Mouse (Mus musculus) liver, embryonic 14.5 days (tissue): ENCODE data around the gene Taf10. TPM values are rescaled to one million over a fixed set of nuclear protein-coding genes. Genes with fewer than 3 reads are reported as not detected.

Source experiments
- ATAC-seq: fragments of 200-750 bp; cut with Nextera tagmentation; 2 replicates; pipeline ENCODE4 v1.8.0; 2017; ENCODE audit warnings: moderate number of reproducible peaks, mild to moderate bottlenecking, moderate library complexity; ENCODE audit not compliant: insufficient read depth
- DNase-seq, 3 experiments: peaks; one replicate each; pipeline ENCODE4 v3.0.0-alpha.2; 2012 to 2013; ENCODE audit warnings: low read depth in 3 of 3, low spot score in 3 of 3
- H3K27ac ChIP-seq: fragments of 300-500 bp; sonication (generic); 2 replicates; pipeline ENCODE4 v1.5.1; 2014; ENCODE audit warnings: moderate library complexity, mild to moderate bottlenecking, control low read depth, inconsistent platforms
- H3K27me3 ChIP-seq: fragments of 300-500 bp; sonication (generic); 2 replicates; pipeline ENCODE4 v1.6.1; 2014; ENCODE audit warnings: mild to moderate bottlenecking, low read length, moderate library complexity; ENCODE audit not compliant: control insufficient read depth, insufficient read depth
- H3K36me3 ChIP-seq: fragments of 300-500 bp; sonication (generic); replicated peaks from 2 replicates; pipeline ENCODE4 v1.6.1; 2014; ENCODE audit warnings: low read depth; ENCODE audit not compliant: control insufficient read depth, insufficient read depth
- H3K4me1 ChIP-seq, 2 experiments: fragments of 200-500 bp in 1 of 2; fragments of 300-500 bp in 1 of 2; sonication (generic) in 1 of 2; replicated peaks; 2 replicates each; pipeline ENCODE4 v1.6.1; 2012 to 2014; ENCODE audit warnings: antibody characterized with exemption in 1 of 2, inconsistent platforms in 1 of 2, low read length in 1 of 2; ENCODE audit not compliant: control insufficient read depth in 2 of 2, insufficient read depth in 2 of 2
- H3K4me2 ChIP-seq: fragments of 300-500 bp; sonication (generic); 2 replicates; pipeline ENCODE4 v1.6.1; 2014; ENCODE audit warnings: low read depth, mild to moderate bottlenecking, control low read depth, moderate library complexity
- H3K4me3 ChIP-seq, 2 experiments: fragments of 200-500 bp in 1 of 2; fragments of 300-500 bp in 1 of 2; sonication (generic) in 1 of 2; 2 replicates each; pipeline ENCODE4 v1.5.1; 2012 to 2014; ENCODE audit warnings: low read depth in 2 of 2, low read length in 2 of 2, mild to moderate bottlenecking in 2 of 2, control low read depth in 1 of 2, inconsistent platforms in 1 of 2, moderate library complexity in 1 of 2; ENCODE audit not compliant: insufficient read depth in 1 of 2
- H3K9ac ChIP-seq: fragments of 300-500 bp; sonication (generic); replicated peaks from 2 replicates; pipeline ENCODE4 v1.6.1; 2014; ENCODE audit warnings: mild to moderate bottlenecking, control low read depth, moderate library complexity
- H3K9me3 ChIP-seq: fragments of 300-500 bp; sonication (generic); 2 replicates; pipeline ENCODE4 v1.6.1; 2016; ENCODE audit warnings: low read length, mixed read lengths; ENCODE audit not compliant: control insufficient read depth
- CTCF ChIP-seq: IDR thresholded peaks from 2 replicates; pipeline ENCODE4 v1.5.1; 2016; ENCODE audit warnings: antibody characterized with exemption, low read depth, control low read depth
- EP300 ChIP-seq: IDR thresholded peaks from 2 replicates; pipeline ENCODE4 v1.6.1; 2016; ENCODE audit warnings: antibody characterized with exemption, low read depth
- WGBS: fragments of 180-500 bp; shearing (Covaris S2); extraction: QIAGEN DNeasy Blood & Tissue Kit; methylation state at CpG from one replicate; pipeline ENCODE4 v1.1.7; 2014; ENCODE audit not compliant: insufficient replicate concordance; 5-methylcytosine and 5-hydroxymethylcytosine counted together
- polyA plus RNA-seq, 2 experiments: library from polyadenylated mRNA; depleted of rRNA in 1 of 2; stranded (reverse) in 1 of 2; unstranded in 1 of 2; fragments of >200 nt; fragmentation: Nextera tagmentation in 1 of 2; extraction: Ambion mirVana in 1 of 2; gene quantifications; 2 replicates each; pipeline versions ENCODE4 v1.2.1 to v1.2.3; 2012 to 2014

The Taf10 gene
- polyA plus RNA-seq, 2 experiments = 163 to 197 TPM

- TF ChIP-seq CTCF (no peak), EP300 (no peak)
- Histone ChIP-seq H3K4me2 (0 out of 2 replicates have a peak overlapping the region, but pooled peaks have one; percentile 6), H3K4me1 (no peaks in the 10 kb centered on the region; a peak in 1 of 4 replicates), H3K4me3 (no peak overlapping the region), H3K27ac (no peak overlapping the region), H3K27me3 (no peaks in the 10 kb centered on the region), H3K9ac (no peak overlapping the region), H3K36me3 (no peaks in the 10 kb centered on the region), H3K9me3 (no peaks in the 10 kb centered on the region)
- 31% methylated on average over 13 of the region's 13 CpGs for WGBS
- ATAC-seq = peak; percentile 21; the same call in 1 of the 2 replicates
- DNase-seq = no peak
These were observed 33.8 kb upstream of the Taf10 start for GRCm38 (mm10) chr7:105777797-105778552.

GRCm38 (mm10) chr7:105777316-105777715 is 33.2 kb upstream of the Taf10 start:
- no peak overlapping the region for H3K9ac ChIP-seq
- ATAC-seq = no peak
- no peak for TF ChIP-seq EP300
- no peaks in the 10 kb centered on the region for H3K27me3 ChIP-seq
- H3K36me3 ChIP-seq = no peaks in the 10 kb centered on the region
- H3K9me3 ChIP-seq = no peaks in the 10 kb centered on the region
- H3K4me2 ChIP-seq = no peak overlapping the region
- no peak for DNase-seq
- no peaks in the 10 kb centered on the region; a peak in 1 of 4 replicates for H3K4me1 ChIP-seq
- H3K27ac ChIP-seq = no peak overlapping the region
- 54% methylated on average over 1 of the region's 1 CpGs for WGBS
- H3K4me3 ChIP-seq = no peak overlapping the region

DNA sequence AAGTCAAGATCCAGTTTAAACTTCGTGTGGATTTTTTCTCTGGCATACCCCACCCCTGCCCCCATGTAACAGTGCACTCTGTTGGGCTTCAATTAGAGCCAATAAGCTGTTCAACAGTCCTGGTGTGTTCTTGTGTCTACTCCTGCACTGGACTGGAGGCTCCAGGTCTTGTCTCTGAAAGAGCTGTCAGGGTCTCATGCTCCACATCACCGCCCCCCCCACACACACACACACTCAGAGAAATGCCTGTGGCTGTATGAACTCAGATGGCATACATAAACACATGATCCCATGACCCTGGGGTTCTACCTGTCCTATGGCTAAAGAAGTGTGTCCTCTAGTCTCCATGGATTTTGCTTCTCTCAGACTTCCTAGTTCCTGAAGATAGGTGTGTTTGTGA is 31.9 kb upstream of the Taf10 start:
- H3K9me3 ChIP-seq = no peaks in the 10 kb centered on the region
- no peaks in the 10 kb centered on the region for H3K36me3 ChIP-seq
- no peak overlapping the region for H3K27ac ChIP-seq
- 57% methylated on average over 2 of the region's 2 CpGs for WGBS
- no peaks in the 10 kb centered on the region; a peak in 1 of 4 replicates for H3K4me1 ChIP-seq
- DNase-seq (no peak), ATAC-seq (no peak)
- H3K27me3 ChIP-seq = no peaks in the 10 kb centered on the region
- TF ChIP-seq EP300 (no peak), CTCF (no peak)
- no peak overlapping the region for H3K4me3 ChIP-seq
- no peak overlapping the region for H3K9ac ChIP-seq
- no peak overlapping the region for H3K4me2 ChIP-seq

DNA sequence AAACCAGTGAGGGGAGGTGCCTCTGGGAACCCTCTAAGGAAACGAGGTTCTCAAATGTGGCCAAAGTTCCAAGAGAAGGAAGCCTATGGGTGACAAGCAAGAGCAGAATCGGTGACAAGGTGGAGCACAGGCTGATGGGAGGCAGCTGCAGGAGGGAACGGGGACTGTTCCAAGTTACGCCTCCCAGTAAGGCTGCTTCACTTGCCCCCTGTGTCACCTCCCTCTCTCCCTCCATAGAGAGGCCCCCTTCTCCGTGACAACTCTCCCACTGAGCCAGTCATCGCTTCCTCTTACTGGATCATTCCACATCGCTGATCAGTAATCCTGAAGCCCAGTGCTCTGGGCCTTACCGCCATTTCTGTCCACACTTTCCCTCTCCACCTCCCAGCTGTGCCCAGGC is 30.5 kb upstream of the Taf10 start:
- Histone ChIP-seq H3K4me1 (no peaks in the 10 kb centered on the region; a peak in 1 of 4 replicates), H3K36me3 (no peaks in the 10 kb centered on the region), H3K27ac (no peak overlapping the region), H3K9ac (no peak overlapping the region), H3K27me3 (no peaks in the 10 kb centered on the region), H3K4me2 (no peak overlapping the region), H3K9me3 (no peaks in the 10 kb centered on the region), H3K4me3 (no peak overlapping the region)
- no peak for DNase-seq
- ATAC-seq = no peak
- WGBS = 59% methylated on average over 8 of the region's 8 CpGs
- no peak for TF ChIP-seq CTCF
- TF ChIP-seq EP300 = no peak

DNA sequence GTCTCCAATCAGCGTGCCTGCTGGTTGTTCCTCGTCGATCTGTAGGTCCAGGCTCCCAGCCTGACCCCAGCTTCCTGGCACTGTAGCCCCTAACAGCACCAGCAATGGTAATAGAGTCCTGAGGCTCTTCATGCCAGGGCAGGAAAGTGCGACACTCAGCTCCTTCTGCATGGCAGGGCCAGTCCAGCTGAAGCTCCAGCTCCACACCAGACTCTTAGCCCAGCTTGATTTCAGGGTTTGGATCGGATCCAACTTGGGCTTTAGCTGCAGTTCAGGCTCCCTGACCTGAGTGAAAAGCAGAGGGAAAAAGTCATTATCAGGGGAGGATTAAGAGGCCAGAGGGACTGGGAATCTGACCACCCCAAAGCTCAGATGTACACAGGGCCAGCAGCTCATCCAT is 28.9 kb upstream of the Taf10 start:
- TF ChIP-seq CTCF = no peak
- no peak for TF ChIP-seq EP300
- DNase-seq (no peak), ATAC-seq (no peak)
- H3K36me3 ChIP-seq = no peaks in the 10 kb centered on the region
- no peak overlapping the region for H3K27ac ChIP-seq
- no peak overlapping the region for H3K9ac ChIP-seq
- H3K27me3 ChIP-seq = no peaks in the 10 kb centered on the region
- H3K4me1 ChIP-seq = no peaks in the 10 kb centered on the region; a peak in 1 of 4 replicates
- no peak overlapping the region for H3K4me3 ChIP-seq
- no peak overlapping the region for H3K4me2 ChIP-seq
- 62% methylated on average over 5 of the region's 5 CpGs for WGBS
- no peaks in the 10 kb centered on the region for H3K9me3 ChIP-seq
